Mouse (Mus musculus): ENCODE data around the gene Vti1a.

DNA sequence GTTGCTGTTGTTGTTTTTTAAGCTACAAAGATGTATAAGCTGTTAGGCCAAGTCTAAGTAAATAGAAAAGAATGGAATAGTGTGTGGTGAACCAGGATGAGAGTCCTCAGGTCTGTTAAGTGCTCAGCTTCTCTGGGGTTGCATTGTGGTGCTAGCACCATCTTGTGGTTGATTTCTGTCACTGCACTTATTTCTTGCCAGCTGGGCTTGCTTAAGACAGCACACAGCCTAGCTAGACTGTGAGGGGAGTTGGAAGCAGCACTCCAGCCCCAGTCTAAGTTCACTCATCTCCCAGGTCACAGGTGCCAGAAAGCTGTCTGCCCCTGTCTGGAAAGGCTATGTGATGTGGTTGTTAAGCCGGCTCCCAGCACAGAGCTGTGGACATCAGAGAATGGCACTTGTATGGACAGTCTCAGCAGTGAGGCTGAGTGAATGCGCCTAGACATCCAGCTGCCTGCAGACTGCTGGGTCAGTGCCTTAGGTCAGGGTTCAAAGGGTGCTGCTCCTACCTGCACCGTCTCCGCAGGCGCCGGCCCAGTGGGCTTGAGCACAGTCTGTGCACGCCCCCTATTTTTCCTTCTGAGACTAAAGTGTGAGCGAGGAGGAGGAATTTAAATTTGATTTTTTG, 16.7 kb downstream of the Vti1a start:
- TF ChIP-seq FLI1 (IDR thresholded peaks at IDR 0.05; ENCODE audit: low read length): no peak
- TF ChIP-seq GATA1 (IDR thresholded peaks at IDR 0.05; ENCODE audit: borderline replicate concordance, low read length): no peak
